Mouse (Mus musculus) urinary bladder, postnatal 10 days (tissue): Measurements from ENCODE around the gene Prkce.

Experiments
- DNase-seq: peaks from one replicate; pipeline ENCODE4 v3.0.0; 2022; ENCODE audit warnings: low spot score

The Prkce gene

DNA sequence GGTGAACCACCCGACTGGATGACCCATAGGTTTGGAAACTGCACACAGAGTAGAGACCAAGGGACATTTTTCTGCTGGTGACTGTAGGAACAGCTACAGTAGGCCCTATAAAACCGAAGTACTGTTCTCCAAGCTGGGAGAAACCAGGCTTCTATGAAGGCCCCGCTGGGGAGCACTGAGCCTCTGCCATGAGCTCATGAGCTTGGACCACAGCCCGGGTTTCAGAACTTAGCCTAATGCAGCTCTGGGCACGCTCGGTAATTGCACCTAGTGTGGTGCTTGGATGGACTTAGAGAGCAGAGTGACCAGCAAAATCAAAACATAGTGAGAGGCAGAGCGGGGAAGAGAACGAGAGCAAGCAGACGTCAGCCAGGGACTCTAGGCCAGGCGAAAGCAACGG lies 134.7 kb downstream of the Prkce start:
- DNase-seq = no peak

DNA sequence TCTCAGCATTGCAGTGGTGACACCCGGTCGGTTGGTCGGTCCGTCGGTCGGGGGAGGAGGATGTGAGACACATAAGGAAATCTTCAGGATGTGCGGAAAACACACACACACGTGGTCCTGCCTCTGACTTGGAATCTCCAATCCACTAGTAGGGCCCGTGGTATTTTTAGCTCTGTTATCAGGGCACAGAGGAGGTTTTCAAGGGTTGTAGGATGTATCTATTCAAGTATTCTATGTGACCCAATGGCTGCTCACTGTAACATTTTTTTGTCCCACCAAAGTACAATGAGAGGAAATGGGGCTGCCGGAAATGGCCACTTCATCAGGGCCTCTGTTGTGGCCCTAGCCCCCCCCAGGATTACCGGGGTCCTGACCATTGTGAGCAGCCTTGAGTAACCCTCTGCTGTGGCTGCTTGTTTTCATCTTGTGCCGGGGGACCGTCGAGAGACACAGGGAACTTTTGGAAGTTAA lies 135.3 kb downstream of the Prkce start:
- no peak for DNase-seq

DNA sequence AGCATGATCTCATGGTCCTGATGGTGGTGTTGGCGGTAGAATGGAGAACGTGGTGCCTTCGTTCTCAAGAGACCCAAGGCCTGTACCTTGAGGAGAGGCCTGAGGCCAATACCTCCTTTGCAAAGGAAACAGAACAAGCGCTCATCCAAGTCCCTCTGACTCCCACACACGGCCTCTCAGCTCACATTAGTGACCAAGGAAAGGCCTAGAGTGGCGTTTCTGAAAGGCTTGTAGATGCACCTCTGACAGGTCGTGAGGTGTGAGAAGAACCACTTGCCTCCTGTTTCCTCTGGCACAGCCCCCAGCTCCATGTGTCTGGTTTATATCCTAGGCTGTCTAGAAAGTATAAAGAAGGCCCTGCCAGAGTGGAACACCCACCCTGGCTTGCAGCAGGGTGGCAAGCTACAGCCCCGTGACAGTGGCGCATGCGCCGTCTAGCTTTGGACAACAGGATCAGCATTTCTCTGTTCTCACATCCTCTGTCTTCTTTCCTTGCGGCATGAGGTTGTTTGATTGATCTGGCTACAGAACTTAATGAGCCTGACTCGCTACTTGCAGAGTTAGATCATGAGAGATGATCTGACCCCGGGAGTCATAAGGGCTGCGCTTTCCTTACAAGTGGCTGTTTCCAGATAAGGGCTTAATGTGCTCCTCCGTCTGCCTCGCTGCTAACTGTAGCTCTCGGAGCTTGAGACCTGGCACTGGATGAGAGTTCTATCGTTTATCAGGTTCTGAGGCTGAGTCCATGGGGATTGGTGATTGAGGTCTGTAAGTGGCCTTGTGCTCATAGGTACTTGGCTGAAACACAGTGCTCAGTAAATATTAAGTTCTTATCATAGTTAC lies 136.0 kb downstream of the Prkce start:
- DNase-seq = no peak

DNA sequence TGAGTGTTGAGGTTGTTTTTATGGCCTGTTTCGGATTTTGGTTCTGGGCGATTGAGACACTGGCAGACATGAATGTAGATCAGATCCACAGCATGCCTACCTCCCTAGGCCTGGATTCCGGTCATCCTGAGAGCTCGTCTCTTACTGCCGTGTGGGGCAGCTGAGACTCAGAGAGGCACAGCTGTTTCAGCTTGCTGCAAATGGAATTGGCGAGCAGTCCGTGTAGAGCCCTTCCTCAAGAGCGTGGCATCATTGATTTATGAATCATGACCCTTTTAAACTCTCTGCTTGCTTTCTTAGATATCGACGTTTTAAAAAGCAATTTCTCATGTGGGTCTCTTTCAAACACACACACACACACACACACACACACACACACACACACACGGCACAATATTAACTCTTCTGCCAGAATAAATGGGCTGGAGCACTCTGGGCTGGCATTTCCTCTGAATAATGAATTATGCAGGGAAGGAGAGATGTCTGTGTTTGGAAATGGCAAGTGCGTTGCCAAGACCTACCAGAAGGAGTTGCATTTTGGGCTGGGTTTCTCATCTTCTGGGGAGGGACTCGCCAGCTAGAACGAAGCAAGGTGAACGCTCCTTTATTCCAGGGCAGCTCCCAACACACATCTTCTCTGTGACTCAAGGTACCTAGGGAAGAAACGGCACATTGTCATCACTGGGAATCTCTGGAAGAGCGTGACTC lies 137.5 kb downstream of the Prkce start:
- DNase-seq = no peak

DNA sequence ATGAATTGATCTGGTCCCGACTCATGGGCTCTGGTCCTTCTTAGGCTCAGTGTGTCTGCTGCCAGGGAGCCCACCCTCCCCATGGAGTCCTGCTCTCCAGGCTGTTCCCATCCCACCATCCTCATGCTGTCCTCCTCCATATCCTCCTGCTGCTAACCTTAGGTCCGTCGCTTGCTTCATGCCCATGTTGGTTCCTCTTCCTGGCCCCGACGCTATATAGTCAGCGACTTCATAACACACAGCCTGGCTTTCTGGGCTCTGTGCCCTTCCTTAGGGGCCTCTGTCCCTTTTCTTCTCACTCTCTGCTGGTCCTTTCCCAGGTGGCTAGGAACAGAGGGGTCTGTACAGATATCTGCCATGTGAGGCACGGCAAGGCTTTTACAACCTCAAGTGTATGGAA lies 138.6 kb downstream of the Prkce start:
- DNase-seq = no peak

DNA sequence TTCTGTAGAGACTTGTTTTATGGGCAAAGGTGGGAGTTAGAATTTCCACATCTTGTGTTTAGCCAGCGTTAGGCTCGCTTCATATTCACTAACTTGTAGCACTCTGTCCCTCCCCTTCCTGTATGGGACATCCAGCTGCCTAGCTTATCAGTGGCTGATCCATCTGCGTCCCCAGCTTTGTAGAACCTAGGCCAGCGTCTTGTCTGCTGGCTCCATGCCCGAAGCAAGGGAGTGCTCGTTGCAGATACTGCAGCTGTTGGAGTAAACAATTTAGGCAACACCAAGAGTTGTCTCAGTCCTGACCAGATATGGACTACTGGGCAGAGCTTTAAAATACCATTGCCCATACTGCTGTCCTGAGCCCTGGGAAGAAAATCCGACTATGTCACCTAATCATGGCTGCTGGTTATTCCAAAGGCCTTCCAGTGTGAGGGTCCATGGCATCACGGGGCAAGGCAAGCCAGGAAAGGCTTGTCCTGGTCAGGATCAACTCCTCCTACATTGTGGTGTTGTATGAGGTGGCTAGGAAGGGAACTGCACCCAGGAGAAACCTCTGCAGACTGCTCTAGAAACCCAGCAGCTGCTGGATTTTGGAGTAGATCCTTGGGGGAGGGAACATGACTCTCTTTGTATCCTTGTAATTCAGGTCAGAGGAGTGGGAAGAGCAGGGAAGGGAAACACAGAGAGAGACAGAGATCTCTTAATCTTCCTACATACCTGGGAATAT lies 146.0 kb downstream of the Prkce start:
- DNase-seq = no peak

DNA sequence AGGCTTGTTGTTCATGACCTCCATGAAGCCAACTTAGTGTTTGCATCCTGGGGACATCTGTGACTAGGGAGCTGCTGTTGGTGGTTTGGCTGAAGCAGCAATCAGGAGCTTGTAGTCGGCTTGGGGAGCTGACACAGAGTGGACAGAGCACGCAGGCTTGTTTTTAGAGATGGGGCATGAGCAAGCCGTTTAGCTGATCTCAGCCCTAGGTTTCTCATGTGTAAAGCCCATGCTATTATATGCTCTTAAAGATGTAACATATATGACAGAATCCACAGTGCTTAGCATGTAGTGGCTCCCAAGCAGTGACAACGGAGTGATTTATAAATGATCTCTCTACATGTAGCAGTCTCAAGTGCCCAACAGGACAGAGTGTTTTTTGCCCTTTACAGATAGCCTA lies 148.3 kb downstream of the Prkce start:
- DNase-seq = no peak

DNA sequence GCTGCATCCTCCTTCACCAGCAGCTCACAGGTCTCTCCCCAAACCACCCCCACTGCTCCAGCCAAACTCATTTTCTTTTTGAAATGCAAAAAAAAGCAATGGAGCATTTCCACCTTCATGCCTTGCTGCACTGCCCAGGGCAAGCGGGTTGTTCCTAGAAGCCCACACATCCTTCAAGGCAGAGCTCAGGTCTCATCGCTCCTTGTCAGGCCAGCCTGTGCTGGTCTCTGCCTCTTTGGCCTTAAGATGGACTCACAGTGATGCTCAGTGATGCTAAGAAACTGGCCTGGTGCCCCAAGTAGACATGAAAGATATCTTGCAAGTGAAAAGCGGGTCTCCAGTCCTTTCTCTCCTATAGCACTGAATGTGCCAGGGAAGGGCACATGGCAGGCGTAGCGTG lies 149.2 kb downstream of the Prkce start:
- DNase-seq = no peak

DNA sequence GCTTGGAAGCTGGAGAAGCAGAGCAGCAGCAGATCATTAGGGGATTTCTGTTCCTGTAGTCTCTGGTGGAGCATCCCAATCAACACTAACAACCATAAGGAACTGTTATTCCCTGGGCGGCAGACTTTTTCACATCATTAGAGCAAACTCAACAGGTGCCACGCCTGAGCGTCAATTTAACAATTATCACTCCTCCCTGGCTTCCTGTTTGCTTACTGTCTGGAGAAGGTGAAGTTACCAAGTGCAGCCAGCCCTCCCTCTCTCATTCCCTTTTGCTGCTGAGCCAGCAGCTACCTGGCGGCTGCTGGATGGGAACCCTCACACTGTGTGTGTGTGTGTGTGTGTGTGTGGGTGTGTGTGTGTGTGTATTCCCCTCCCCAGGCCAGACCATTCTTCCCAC lies 149.6 kb downstream of the Prkce start:
- no peak for DNase-seq

DNA sequence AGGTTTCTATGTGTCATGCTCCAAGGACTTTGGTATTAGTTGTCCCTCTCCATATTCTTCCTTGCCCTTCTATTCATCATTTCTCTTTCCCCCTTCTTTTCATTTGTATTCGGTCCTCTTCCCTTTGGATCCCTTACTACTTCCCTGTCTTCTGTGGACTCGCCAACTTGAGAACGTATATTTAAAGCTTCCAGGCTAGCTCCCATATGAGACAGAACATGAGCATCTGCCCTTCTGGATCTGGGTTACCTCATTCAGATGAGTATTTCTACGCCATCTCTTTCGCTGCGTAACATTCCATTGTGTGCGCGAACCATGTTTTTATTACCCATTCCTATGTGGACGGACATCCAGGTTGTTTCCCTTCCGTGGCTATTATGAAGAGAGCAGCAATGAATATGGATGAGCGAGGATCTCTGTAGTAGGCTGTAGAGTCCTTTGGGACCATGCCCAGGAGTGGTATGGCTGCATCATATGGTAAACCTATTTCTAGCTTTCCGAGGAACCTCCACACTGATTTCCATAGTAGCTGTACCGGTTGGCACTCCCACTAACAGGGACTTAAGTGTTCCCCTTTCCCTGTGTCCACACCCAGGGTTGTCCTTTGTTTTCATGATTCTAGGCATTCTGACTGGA lies 152.5 kb downstream of the Prkce start:
- DNase-seq = no peak

DNA sequence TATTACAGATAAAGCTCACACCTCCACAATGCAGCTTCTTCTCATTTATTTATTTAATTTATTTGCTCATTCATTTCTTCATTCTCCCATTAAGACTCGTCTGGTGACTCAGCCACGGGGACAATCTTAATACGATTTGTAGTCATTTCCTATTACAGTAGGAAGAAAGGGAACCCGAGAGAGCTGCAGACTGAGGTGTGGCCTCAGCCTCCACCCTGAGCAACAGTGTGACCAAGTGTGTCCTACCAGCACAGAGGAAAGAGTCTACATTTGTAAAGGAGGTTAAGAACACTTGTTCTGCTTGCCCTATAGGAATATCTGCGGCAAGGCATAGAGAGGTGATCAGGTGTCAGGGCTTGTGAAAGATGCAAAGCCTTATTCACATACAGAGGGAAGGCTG lies 155.3 kb downstream of the Prkce start:
- no peak for DNase-seq

DNA sequence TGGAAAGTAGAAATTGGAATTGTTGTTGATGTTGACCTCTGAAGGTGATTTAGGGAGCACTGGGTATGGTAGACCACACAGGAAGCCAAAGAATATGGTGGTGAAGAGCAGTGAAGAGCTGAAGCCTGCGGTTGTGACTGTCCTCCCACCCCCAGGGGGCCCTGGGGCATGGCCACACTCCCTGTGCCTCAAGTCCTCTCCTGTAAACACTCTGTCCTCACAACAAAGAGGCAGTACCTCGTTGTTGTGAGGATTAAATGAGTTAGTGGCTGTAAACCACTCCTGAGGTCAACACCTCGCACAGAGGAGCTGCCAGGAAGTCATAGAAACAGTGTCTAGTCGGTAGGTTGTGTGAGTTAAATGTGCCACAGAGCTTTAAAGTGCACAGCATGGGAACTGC lies 155.7 kb downstream of the Prkce start:
- no peak for DNase-seq

DNA sequence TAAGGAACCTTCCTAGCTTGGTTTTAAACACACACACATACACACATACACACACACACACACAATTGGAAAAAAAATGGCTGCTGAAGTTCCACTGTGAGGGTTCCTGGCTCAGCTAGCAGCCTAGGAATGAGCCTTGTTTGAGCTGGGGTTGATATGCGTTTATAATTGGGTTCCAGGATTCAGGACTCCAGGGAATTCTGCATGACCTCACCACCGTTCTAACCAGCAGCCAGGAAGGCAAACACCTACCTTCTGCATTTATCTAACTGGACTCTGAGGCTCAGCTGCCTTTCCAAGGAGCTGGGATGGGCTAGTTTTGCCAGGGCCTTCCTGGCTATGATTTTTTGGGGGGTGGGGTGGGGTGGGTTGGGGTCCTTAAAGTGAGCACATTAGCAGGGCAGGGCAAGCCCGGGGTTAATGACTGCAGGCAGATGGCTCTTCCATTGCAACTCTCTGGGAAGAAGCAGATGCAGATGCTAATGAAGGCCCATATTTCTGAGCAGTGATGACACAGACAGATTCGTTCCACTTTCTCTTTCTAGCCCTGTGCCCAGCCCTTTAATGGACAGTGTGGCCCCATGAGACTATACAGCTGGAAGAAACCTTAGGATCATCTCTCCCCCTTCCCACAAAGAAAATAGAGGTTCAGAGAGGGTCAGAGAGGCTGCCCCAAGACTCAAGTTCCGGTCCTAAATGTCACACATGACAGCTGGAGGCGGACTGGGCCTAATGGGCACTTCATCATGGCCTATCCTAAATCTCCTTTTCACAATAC lies 156.5 kb downstream of the Prkce start:
- DNase-seq = no peak

DNA sequence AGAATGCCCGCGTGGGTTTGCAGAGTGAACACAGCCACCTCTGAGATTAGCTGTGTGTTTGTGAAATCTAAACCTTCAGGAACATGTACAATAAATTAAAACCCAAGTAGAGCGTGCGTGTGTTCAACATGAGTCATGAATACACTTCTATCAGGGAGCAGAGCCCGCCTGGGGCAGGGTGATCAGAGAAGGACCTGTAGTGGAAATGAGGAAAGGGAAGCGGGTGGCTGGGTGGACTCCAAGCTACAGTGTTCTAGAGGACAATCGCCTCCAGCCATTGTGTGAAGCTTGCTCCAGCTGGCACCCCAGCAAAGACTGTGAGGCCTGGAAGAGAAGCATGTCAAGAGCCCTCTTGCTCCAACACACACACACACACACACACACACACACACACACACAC lies 157.2 kb downstream of the Prkce start:
- no peak for DNase-seq

DNA sequence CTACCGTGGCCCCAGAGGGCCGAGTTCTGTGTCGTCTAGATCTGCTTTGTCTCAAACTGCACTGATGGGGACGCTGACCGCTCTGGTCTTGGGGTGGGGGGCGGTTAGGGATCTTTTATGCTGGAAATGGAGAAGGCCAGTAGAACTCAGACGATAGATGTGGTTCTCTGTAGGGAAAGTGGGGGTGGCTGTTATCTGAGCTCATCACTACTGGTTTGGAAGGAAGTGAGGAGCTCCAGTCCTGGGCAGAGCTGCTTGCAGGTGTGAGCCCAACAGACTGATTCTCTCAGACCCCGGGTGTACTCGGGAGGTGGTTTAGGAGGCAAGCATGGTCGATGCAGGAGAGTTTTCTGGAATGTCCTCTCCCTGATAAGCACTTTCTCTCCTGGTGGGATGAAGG lies 157.7 kb downstream of the Prkce start:
- DNase-seq = no peak

DNA sequence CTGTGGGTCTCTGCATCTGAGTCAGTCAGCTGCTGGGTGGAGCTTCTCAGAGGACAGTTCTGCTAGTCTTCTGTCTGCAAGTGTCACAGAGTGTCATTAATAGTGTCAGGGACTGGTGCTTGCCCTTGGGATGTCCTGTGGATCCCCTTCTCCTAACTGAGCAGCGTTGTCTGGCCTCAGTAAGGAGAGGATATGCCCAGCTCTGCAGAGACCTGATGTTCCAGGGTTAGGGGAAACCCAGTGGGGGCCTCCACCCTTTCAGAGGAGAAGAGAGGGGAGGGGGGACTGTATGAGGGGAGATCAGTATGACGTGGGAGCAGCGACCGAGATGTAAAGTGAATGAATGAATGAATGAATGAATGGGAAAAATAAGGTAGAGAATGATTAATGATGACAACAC lies 160.4 kb downstream of the Prkce start:
- no peak for DNase-seq

DNA sequence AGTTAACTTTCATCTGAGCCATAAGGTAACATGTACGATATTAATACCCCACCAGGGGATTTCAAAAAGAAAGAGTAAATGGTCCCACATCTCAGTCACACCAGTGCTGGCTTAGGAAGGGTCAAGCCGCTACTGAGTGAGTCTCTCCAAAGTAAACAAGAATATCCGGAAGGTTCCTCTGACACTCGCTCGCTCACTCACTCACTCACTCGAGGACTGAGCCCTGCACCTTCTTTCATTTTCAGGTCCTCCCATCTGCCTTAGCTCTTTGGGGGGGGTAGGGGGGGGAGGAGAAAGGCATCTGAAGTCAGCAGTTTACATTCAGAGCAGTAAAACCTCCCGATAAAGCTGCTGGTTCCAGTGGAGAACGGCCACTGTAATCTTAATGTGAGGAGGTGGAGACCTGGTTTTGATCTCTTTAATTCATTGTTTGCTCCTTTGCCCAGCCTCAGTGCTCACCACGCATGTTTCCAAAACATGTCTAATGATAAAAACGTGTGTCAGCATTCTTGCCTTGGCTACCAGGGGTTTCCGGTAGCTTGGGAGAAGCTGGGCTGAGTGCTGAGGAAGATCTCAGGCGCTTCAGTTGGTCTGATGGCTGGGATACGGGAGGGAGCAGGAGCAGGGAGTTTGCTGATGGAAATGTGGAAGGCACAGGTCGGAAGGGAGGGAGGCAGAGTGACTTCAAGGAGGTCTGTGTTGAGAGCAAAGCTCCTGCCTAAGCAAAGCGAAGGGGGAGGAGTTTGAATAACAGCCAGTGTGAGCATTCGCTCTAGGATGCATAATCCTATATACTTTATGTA lies 161.9 kb downstream of the Prkce start:
- no peak for DNase-seq

DNA sequence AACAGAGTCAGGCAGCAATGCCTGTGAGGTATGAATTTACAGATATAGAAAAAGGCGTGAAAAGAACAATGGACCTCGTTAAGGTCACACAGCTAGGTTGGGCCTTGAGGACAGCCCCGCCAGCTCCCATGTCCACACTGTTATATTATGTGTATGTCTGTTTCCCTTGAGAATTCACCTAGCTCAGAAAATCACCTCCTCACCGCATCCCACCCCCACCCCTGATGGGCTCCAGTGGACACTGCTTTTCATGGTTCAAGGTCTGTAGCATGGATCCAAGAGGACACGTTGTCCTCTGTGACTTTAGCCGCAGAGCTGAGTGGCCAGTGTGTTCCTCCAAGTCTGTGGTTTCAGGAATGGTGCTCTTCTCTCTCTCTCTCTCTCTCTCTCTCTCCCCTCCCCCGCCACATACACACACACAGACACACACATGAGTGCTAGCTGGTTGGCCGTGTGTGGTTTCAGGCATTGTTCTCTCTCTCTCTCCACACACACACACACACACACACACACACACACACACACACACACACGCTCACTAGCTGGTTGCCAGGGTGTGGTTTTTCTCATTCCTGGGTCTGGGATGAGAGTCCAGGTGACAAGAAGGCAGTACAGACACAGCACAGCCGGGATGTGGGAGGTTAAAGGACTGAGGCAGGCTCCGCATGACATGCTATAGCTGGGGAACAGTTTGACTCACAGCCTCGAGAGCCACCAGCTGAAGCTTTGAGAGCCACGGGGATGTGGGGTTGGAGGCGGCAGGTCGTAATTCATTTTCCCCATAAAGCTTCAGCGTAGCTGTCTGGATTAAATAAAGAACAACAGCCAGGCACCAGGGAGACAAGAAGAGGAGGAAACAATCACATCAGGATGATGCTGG lies 162.7 kb downstream of the Prkce start:
- no peak for DNase-seq

DNA sequence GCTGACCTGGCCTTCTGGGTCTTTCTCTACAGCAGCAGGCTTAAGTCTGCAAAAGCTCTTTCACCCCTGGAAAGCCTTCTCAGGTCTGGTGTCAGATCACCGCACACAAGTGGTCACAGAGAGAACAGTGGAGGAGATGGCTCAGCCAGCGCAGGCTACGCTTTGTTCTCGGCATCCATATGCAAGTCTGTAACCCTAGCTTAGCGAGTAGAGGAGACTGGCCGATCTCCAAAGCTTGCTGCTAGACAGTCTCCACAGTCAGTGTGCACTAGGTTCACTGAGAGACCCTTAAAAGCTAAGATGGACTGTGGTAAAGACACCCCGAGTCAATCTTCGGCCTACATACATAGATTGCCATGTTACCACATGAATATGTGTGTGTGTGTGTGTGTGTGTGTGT lies 164.2 kb downstream of the Prkce start:
- no peak for DNase-seq

DNA sequence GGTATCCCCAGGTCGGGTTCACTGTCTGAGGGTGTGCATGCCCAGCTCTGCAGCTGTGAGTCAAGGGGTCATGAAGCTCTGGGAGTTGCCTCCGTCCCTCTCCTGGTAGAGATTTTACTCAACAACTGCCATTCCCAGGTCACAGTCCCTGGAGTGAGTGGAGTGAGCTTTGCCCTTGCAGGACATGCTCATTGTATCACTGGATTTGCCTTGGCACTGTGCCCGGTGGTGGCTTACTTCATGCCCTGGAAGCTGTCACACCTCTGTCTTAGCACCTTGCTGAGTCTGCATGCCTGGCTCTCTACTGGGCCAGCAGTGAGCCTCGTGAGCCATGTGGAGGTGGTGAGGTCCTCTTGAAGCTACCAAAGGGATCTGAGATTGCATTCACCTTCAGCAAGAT lies 167.4 kb downstream of the Prkce start:
- no peak for DNase-seq
